Mouse (Mus musculus) regulatory T cell (primary cell): ENCODE data around the gene Prkag3.

Source experiments
- in situ Hi-C: fragments of 300-600 bp; cut with MboI, MseI; formaldehyde crosslinking; loops from one replicate; pipeline ENCODE4 v1.15.1; 2025; ENCODE audit warnings: high pct_unique_total_duplicates

Prkag3 gene

DNA sequence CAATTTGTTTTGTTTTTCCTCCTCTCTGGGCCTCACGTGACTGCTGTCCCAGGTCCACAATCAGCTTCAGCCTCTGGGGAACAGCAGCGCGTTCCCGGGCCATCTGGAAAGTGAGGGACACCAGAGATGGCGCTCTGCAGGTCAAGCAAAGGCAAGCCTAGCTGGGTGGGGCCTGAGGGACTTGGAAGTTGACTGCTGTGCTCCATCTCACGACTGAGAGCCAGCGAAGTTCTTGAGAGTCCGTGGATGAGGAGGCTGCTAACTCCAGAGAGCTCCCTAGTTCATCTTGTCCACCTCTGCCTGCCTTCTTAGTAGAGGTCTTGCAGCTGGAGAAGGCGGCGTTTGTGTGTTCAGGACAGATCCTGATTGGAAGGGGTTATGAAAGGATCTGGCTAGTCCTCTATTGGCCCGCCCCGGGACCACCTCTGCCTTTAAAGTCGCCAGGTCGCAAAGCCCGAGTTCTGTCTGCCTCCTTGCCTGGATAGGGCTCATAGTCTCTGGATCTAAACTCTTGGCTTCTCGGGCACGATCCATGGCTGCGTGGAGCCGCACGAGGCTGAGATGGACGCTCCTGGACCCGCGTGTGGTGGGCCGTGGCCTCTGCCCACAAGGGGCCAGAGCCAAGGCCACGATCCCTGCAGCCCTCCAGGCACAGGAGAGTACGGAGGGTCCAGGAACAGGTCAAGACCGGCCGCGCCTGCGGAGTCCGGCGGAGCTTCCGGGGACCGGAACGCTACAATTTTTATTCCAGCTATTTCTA, 35.7 kb downstream of the Prkag3 start, which contains the start of gene Cyp27a1:
Gene Cyp27a1 (plus strand): TSS at position 476 of the 760 bp plus-strand sequence.
- in situ Hi-C loops: loop anchor here (5.0 to 25.0 kb wide), 2 partner anchors 81 to 1151 kb away; no protein-coding TSS in a partner anchor

DNA sequence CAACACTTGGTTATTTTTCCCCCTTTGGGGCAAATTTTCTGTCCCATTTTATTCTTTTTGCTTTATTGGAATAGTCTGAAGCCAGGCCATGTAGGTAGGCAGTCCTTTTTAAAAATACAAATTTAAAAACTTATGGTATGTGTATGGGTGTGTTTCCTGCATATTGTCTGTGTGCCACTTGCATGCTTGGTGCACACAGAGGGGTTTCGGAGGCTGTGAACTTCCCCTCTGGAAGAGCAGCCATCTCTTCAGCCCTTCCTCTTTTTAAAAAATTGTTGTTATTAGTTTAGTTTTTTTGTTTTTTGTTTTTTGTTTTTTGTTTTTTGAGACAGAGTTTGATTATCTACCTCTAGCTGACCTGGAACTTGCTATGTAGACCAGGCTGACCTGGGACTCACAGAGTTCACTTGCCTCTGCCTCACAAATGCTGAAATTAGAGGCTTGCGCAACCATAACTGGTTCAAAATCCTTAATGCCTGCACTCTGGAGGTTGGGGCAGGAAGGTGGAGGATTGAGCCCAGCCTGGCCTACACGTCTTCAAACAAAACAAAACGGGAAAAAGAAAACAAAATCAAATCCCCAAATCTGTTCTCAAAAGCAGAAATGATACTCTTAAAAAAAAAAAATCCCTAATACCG, 36.4 kb downstream of the Prkag3 start:
- in situ Hi-C loops: loop anchor here (5.0 to 25.0 kb wide), 2 partner anchors 80 to 1150 kb away; no protein-coding TSS in a partner anchor

DNA sequence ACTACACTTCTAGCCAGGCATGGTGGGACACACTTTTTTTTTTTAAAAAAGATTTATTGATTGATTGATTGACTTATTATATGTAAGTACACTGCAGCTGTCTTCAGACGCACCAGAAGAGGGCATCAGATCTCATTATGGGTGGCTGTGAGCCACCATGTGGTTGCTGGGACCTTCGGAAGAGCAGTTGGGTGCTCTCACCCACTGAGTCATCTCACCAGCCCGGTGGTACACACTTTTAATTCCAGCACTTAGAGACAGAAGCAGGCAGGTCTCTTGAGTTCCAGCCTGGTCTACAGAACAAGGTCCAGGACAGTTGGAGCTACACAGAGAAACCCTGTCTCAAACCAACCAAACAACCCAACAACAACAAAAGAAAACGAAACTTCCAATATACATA, 37.0 kb downstream of the Prkag3 start:
- in situ Hi-C loops: loop anchor here (5.0 to 25.0 kb wide), 2 partner anchors 80 to 1150 kb away; no protein-coding TSS in a partner anchor

DNA sequence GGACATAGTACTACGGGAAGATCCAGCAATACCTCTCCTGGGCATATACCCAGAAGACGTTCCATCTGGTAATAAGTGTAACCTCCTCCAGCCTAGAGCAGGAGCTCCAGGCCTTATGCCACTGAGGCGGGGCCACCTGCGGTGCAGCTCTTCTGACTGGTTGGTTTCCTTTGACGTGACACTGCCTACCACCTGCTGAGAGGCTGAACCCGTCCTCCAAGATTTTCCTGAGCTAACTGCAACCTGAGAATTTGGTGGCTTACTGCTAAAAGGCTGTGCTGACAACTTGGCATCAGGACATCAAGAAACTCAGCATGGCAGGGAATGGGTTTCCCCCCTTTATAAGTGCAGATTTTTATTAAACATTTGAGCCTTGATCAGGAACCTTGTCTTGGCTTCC, 39.5 kb downstream of the Prkag3 start:
- in situ Hi-C loops: loop anchor here (25.0 kb wide), 1 partner anchor 1147 kb away; no protein-coding TSS in a partner anchor

DNA sequence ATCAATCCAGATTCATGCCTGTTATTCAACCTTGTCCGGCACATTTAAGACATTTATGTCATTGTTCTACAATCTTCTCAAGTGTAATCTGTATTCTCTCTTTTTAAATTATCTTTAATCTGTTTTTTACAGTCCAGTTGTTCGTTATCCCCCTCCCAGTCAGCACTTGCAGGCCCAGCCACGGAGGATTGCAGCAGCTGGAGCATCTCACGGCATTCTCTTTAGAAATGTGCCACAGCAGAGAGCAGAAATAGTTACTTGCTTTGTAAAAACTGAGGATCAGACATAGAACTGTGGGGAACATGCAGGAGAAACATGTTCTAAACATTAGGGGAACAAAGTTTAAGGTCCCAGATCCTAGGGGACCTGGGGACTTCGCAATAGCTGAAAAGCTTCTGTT, 44.0 kb downstream of the Prkag3 start:
- in situ Hi-C loops: loop anchor here (25.0 kb wide), 1 partner anchor 1143 kb away; no protein-coding TSS in a partner anchor

DNA sequence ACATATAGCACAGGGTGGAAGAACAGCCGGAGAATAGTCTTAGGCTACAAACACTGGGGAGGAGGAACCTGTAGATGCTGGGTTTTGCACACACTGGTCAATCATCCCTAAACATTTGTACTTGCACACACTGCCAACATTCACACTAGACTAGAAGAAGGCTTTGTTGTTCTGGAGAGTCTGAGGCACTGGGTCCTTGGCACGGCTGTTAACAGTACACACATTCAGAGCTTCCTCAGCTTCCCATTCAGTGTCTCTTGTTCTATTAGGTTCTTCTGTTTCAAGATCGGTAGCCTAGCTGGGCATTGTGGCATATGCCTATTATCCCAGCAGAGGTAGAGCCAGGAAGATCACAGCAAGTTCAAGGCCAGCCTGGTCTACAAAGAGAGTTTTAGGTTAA, 44.9 kb downstream of the Prkag3 start:
- in situ Hi-C loops: loop anchor here (25.0 kb wide), 1 partner anchor 1142 kb away; no protein-coding TSS in a partner anchor

DNA sequence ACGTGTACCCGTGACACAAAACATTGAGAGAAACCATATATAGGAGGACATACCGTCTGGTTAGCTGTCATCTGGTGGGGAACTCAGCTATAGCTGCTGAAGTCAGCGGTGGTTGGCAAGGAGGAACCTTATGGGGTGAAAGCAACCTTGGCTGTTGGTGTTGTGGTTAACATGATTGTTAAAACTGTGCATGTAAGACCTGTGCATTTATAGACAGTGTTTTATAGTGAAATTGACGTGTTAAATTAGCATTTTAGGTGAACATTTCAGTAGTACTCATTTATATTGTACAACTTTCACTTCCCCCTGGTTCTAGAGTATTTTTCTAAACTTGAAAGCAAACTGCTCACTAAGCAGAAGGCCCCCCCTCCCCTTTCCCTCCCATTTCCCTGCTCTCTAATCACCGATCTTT, 46.9 kb downstream of the Prkag3 start:
- in situ Hi-C loops: loop anchor here (25.0 kb wide), 1 partner anchor 1140 kb away; no protein-coding TSS in a partner anchor

DNA sequence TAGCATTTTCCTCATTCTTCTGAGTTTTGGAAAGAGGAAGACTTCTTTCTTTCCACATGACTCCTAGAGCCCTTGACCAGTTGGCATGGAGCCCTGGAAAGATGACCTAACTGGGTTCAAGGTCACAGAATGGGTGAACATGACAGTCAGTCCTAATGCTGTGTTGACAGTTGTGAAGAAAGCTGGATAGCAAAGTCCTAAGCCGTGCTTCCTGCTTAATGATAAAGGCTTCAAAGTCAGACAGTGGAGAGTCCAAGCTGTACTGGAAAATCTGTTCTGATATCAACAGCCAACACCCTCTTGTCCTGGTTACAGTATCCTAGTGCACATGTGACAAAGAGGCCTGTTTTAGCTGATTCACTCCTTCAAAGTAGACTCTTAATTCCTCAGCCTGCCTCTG, 50.2 kb downstream of the Prkag3 start:
- in situ Hi-C loops: no loop called here

DNA sequence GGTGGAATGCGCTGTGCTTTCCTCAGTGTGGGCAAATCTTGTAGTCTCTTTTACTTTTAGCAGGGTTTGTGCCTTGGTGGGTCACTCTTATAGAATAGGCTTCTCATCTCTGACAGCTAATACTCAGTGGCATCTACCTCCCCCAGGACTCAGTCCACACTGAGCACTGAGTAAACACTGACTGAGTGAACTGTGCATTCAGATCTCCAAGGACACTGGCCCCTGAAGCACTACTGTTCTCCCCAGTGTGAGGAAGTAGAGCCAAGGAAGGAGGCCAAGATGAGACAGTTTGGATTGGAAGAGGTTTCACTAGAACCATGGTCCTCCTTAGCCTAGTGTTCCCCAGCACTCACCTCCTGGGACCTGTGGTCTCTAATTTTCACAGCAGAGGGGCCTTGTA, 50.7 kb downstream of the Prkag3 start:
- in situ Hi-C loops: no loop called here

DNA sequence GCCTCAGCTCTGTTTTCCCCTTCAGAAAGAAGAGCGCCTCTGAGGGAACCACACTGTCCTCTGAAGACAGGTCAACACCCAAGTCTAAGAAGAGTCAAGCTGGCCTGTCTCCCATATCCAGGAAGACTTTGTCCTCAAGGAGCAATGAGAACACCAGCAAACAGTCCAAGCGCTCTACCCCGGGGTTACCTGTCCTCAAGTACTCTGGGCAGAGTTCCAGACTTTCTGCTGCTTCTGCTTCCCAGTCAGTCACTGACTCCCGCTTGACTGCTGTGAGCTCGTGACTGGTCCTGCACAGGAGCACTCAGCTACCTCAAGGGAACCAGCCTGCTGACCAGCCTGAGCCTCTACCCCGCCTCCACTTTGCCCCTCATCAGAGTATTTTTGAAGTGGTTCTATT, 51.6 kb downstream of the Prkag3 start:
- in situ Hi-C loops: no loop called here

DNA sequence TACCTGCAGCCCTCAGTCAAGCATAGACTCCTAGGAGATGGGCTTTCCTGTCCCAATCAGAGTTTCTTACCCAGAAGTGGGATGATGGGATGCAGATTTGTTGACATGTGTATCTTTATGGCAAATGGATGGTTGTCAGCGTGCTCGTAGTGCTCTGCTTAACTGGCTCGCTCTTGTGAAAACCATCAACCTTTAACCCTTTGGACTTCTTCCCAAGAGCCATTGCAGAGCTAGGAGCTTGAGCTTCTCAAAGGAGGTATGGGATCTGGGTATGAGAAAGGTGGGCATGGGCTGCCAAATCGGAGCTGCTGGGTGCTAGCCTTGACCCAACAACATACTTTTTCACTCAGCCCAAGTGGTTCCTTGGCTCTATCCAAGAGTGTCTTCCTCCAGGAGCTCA, 53.2 kb downstream of the Prkag3 start:
- in situ Hi-C loops: no loop called here

DNA sequence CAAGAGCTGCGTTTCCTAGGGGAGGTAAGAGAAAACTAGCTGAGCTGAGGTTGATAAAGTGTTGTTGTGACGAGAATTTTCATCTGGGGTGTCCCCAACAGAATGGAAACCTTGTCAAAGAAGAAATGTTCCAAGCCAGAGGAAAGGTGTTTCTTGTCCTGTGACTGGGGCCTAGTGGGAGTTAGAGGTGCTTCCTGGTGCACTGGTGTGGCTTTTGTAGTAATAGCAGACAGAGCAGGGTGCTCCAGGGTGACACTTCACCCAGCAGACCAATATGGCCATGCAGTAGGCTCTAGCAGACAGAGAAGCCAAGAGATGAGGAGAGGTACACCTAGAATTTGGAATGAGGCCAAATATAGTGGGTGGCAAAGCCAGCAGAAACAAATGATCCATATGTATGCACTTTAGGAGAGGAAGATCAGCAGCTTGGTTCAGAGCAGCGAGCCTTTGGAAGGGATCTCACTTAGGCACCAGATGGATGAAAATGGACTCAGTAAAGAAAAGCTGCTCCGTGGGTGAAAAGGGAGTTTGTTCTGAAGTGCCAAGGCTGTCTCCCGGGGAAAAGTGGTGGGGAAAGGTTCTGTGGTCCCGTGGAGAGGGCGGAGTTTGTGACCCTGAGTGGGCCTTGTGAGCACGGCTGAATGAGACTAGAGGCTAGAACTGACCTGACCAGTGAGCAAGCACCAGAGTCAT, 55.0 kb downstream of the Prkag3 start:
- in situ Hi-C loops: no loop called here
